Comparison of ENCODE assay signal across 8 mouse cellular contexts in genomic region chr4:62263133-62263844, GRCm38 (mm10). TPM values are rescaled to one million over a fixed set of nuclear protein-coding genes. Genes with fewer than 3 reads are reported as not detected.
DNase-seq lines count a peak whose midpoint lies in the region; ATAC-seq and TF ChIP-seq lines count a peak whose summit lies in the region.
"Had no signal": no experiment of that assay in that cellular context is flagged by ENCODE, and none has a peak within 500 bp of the region (broad histone marks: within the 10 kb centered on the region; RNA-seq: fewer than 3 reads in every experiment).

No protein-coding gene starts in this region.

- in situ Hi-C loops in CH12.LX (cut with MboI; ENCODE audit: low pct_ligation_motif_present, low pct_unique_long_range_greater_than_20kb, low sequenced_read_pairs) = no loop called here

- H3K79me2 ChIP-seq in CH12.LX (replicated peaks; ENCODE audit: control insufficient read depth, extremely low read depth, insufficient read depth, poor library complexity, severe bottlenecking) (no peaks in the 10 kb centered on the region), MEL (ENCODE audit: control insufficient read depth, insufficient read depth, low read length, poor library complexity) (no peaks in the 10 kb centered on the region)

- peak; percentile 89 for TF ChIP-seq RAD21 in CH12.LX (IDR thresholded peaks at IDR 0.05; ENCODE audit: low read depth, low read length)
- TF ChIP-seq RAD21 in MEL (IDR thresholded peaks at IDR 0.05; ENCODE audit: low read depth, low read length) = peak; percentile 51

- H3K27me3 ChIP-seq in kidney, adult 2 months (replicated peaks; ENCODE audit: control insufficient read depth, insufficient read depth, low read length) = no peaks in the 10 kb centered on the region
- H3K27me3 ChIP-seq in CH12.LX (replicated peaks) (no peaks in the 10 kb centered on the region), MEL (ENCODE audit: control insufficient read depth in 1 of 2, insufficient read depth in 2 of 2, low read length in 2 of 2) (no peaks in the 10 kb centered on the region)
- H3K27me3 ChIP-seq in kidney, postnatal 0 days (ENCODE audit: insufficient read depth, low read length) = no peaks in the 10 kb centered on the region
- H3K27me3 ChIP-seq in limb, embryonic 10.5 days (ENCODE audit: low read depth, poor library complexity, severe bottlenecking) = no peaks in the 10 kb centered on the region
- H3K27me3 ChIP-seq: liver, embryonic 13.5 days had no signal

- 19% methylated on average over 7 of the region's 7 CpGs for WGBS in kidney, adult 2 months
- WGBS in kidney, postnatal 0 days = 16% methylated on average over 7 of the region's 7 CpGs
- 49% methylated on average over 7 of the region's 7 CpGs for WGBS in limb, embryonic 10.5 days

- H3K9ac ChIP-seq in CH12.LX (ENCODE audit: insufficient read depth, low read depth) (no peak overlapping the region), MEL (ENCODE audit: control insufficient read depth, low read depth, low read length, poor library complexity, severe bottlenecking) (no peak overlapping the region)
- no peak overlapping the region for H3K9ac ChIP-seq in kidney, postnatal 0 days (ENCODE audit: low read depth, low read length)
- H3K9ac ChIP-seq: liver, embryonic 13.5 days had no signal

- no peak for TF ChIP-seq POLR2A in kidney, adult 2 months (IDR thresholded peaks at IDR 0.05; ENCODE audit: low read depth, low read length)
- TF ChIP-seq POLR2A in CH12.LX (IDR thresholded peaks at IDR 0.05; ENCODE audit: low read depth, low read length) (no peak), MEL (IDR thresholded peaks at IDR 0.05; ENCODE audit: control insufficient read depth in 1 of 2, insufficient read depth in 1 of 2, low read depth in 1 of 2, low read length in 2 of 2, poor library complexity in 1 of 2) (no peak)

- H3K4me2 ChIP-seq in CH12.LX (ENCODE audit: insufficient read depth, low read depth, poor library complexity, severe bottlenecking) = peak overlapping the region; percentile 16; the same call in 1 of the 2 replicates
- H3K4me2 ChIP-seq in kidney, postnatal 0 days (ENCODE audit: low read length) = no peak overlapping the region
- H3K4me2 ChIP-seq: liver, embryonic 13.5 days had no signal

- TF ChIP-seq EP300 in CH12.LX (IDR thresholded peaks at IDR 0.05; ENCODE audit: low read length) = no peak
- no peak for TF ChIP-seq EP300 in MEL (IDR thresholded peaks at IDR 0.05; ENCODE audit: low read depth in 1 of 2, low read length in 2 of 2)

- no peak overlapping the region for H3K27ac ChIP-seq in kidney, adult 2 months (ENCODE audit: insufficient read depth, low read depth, low read length)
- H3K27ac ChIP-seq in CH12.LX (ENCODE audit: insufficient read depth, low read depth) (no peak overlapping the region), MEL (ENCODE audit: control insufficient read depth, low read depth, low read length) (no peak overlapping the region)
- H3K27ac ChIP-seq in kidney, postnatal 0 days = no peak overlapping the region
- no peak overlapping the region for H3K27ac ChIP-seq in limb, embryonic 10.5 days
- H3K27ac ChIP-seq: liver, embryonic 13.5 days had no signal

- no peak overlapping the region for H3K4me3 ChIP-seq in kidney, adult 2 months (ENCODE audit: insufficient read depth, low read depth, low read length)
- H3K4me3 ChIP-seq in CH12.LX (replicated peaks in 1 of 3; ENCODE audit: low read depth in 2 of 3, low read length in 2 of 3, poor library complexity in 1 of 3) (no peak overlapping the region), MEL (ENCODE audit: control insufficient read depth in 1 of 2, insufficient read depth in 1 of 2, low read depth in 2 of 2, low read length in 2 of 2) (no peak overlapping the region)
- H3K4me3 ChIP-seq in kidney, postnatal 0 days (replicated peaks; ENCODE audit: low read depth, low read length) = no peak overlapping the region
- H3K4me3 ChIP-seq in limb, embryonic 10.5 days = no peak overlapping the region
- H3K4me3 ChIP-seq: liver, embryonic 13.5 days had no signal

- H3K9me3 ChIP-seq in CH12.LX (replicated peaks; ENCODE audit: low read length) (no peaks in the 10 kb centered on the region), MEL (replicated peaks; ENCODE audit: insufficient read depth, low read length) (no peaks in the 10 kb centered on the region)
- H3K9me3 ChIP-seq in kidney, postnatal 0 days (replicated peaks; ENCODE audit: low read length) = no peaks in the 10 kb centered on the region
- no peaks in the 10 kb centered on the region for H3K9me3 ChIP-seq in limb, embryonic 10.5 days (replicated peaks)
- H3K9me3 ChIP-seq: liver, embryonic 13.5 days had no signal

- peak; percentile 85 for ATAC-seq in kidney, postnatal 0 days (replicated peaks; ENCODE audit: low FRiP score, low read depth)

- peak; percentile 17 for DNase-seq in kidney, adult 2 months
- no peak for DNase-seq in kidney, adult 11 months
- DNase-seq in CH12.LX (ENCODE audit: extremely low read depth) = peak; percentile 51
- DNase-seq in MEL (ENCODE audit: low read depth, low spot score) = peak; percentile 10
- peak; percentile 92 for DNase-seq in kidney, postnatal 0 days (ENCODE audit: low spot score)
- no peak for DNase-seq in T-cell, adult 2 months (ENCODE audit: low spot score)
- DNase-seq in limb, embryonic 10.5 days (ENCODE audit: low spot score) = no peak
- DNase-seq: liver, embryonic 13.5 days had no signal

- no peaks in the 10 kb centered on the region for H3K36me3 ChIP-seq in kidney, adult 2 months (ENCODE audit: control insufficient read depth, insufficient read depth, low read length)
- H3K36me3 ChIP-seq in CH12.LX (replicated peaks in 1 of 2; ENCODE audit: control insufficient read depth in 1 of 2, insufficient read depth in 1 of 2, low read length in 1 of 2) (no peaks in the 10 kb centered on the region), MEL (ENCODE audit: control insufficient read depth in 1 of 2, insufficient read depth in 2 of 2, low read length in 2 of 2) (no peaks in the 10 kb centered on the region)
- H3K36me3 ChIP-seq in kidney, postnatal 0 days (ENCODE audit: insufficient read depth, low read length) = no peaks in the 10 kb centered on the region
- H3K36me3 ChIP-seq in limb, embryonic 10.5 days = no peaks in the 10 kb centered on the region
- H3K36me3 ChIP-seq: liver, embryonic 13.5 days had no signal

- peak; percentile 26; the same call in 1 of the 2 replicates for TF ChIP-seq CTCF in kidney, adult 2 months (conservative IDR thresholded peaks at IDR 0.05; ENCODE audit: insufficient read depth, insufficient read length, low read depth, low read length)
- TF ChIP-seq CTCF in CH12.LX (conservative IDR thresholded peaks at IDR 0.05 in 1 of 2, IDR thresholded peaks at IDR 0.05 in 1 of 2; ENCODE audit: low read depth in 2 of 2, low read length in 2 of 2) = peak; percentile 47 to 83; a peak in 3 of 4 replicates
- TF ChIP-seq CTCF in MEL (IDR thresholded peaks at IDR 0.05 in 2 of 3, conservative IDR thresholded peaks at IDR 0.05 in 1 of 3; ENCODE audit: control insufficient read depth in 1 of 3, insufficient read depth in 1 of 3, low read depth in 2 of 3, low read length in 3 of 3, poor library complexity in 1 of 3, severe bottlenecking in 1 of 3) = peak in 2 of 3 experiments; percentile 9 to 39; a peak in 3 of 6 replicates
- TF ChIP-seq CTCF in kidney, postnatal 0 days (IDR thresholded peaks at IDR 0.05; ENCODE audit: low read depth) = peak; percentile 71

- dilution Hi-C loops in CH12.LX (cut with MboI; ENCODE audit: extremely low pct_ligation_motif_present, extremely low pct_unique_long_range_greater_than_20kb, low sequenced_read_pairs) = no loop called here

- no peaks in the 10 kb centered on the region for H3K4me1 ChIP-seq in kidney, adult 2 months (ENCODE audit: control insufficient read depth, insufficient read depth, low read length)
- H3K4me1 ChIP-seq in CH12.LX (ENCODE audit: control insufficient read depth in 1 of 2, insufficient read depth in 2 of 2) (peaks cover 5 to 58% of the 10 kb centered on the region in 2 experiments), MEL (ENCODE audit: control insufficient read depth in 1 of 2, insufficient read depth in 2 of 2, low read length in 2 of 2) (no peaks in the 10 kb centered on the region)
- no peaks in the 10 kb centered on the region for H3K4me1 ChIP-seq in kidney, postnatal 0 days (replicated peaks; ENCODE audit: insufficient read depth, low read length)
- no peaks in the 10 kb centered on the region for H3K4me1 ChIP-seq in limb, embryonic 10.5 days
- H3K4me1 ChIP-seq: liver, embryonic 13.5 days had no signal

TF ChIP-seq in CH12.LX, 34 proteins besides CTCF, POLR2A, EP300 and RAD21 (continues in another document):
- TF ChIP-seq PAX5 (IDR thresholded peaks at IDR 0.05; ENCODE audit: low read length) = no peak
- TF ChIP-seq ZC3H11A (IDR thresholded peaks at IDR 0.05; ENCODE audit: low read depth, low read length) = no peak
- TF ChIP-seq ETS1 (conservative IDR thresholded peaks at IDR 0.05; ENCODE audit: low read depth, low read length) = no peak
- TF ChIP-seq MAFK (IDR thresholded peaks at IDR 0.05; ENCODE audit: insufficient replicate concordance, low read length) = no peak

TF ChIP-seq in MEL, 35 proteins besides CTCF, POLR2A, EP300 and RAD21:
- peak; percentile 78 for TF ChIP-seq ZNF384 (IDR thresholded peaks at IDR 0.05; ENCODE audit: low read depth, low read length)
- no peak for TF ChIP-seq JUND (IDR thresholded peaks at IDR 0.05; ENCODE audit: low read depth, low read length)
- TF ChIP-seq BHLHE40 (IDR thresholded peaks at IDR 0.05; ENCODE audit: borderline replicate concordance, low read depth, low read length) = no peak
- 0 out of 2 replicates have a peak, but pooled peaks have one; percentile 15 for TF ChIP-seq SMC3 (IDR thresholded peaks at IDR 0.05; ENCODE audit: low read depth, low read length)

RNA-seq across cellular contexts. Expression of gene Slc31a2, which starts 0.9 kb away (rescaled TPM):
- 26.6 and 33.0 TPM in 2 replicates for polyA plus RNA-seq in kidney, adult 2 months (2012; rRNA removed)
- total RNA-seq in CH12.LX (2012; rRNA removed) = 8.4 and 8.6 TPM in 2 replicates
- 6.9 and 7.2 TPM in 2 replicates for total RNA-seq in CH12.LX (2014; rRNA removed)
- 5.9 and 6.2 TPM in 2 replicates for polyA plus RNA-seq in CH12.LX (2012; ENCODE audit: insufficient read length, low read depth)
- 0.08 TPM in 1 of 2 replicates, not detected in the other for total RNA-seq in MEL (2012; rRNA removed)
- polyA plus RNA-seq in MEL (2012; ENCODE audit: insufficient read depth in 1 of 2, insufficient read length in 2 of 2, low read depth in 1 of 2, low replicate concordance in 2 of 2, missing spikeins in 1 of 2) = under 1 TPM in 1 of 2 experiments, not detected in 1; 0.25 TPM
- polyA plus RNA-seq in kidney, postnatal 0 days (2015; fragmentation: Nextera tagmentation; extraction: Ambion mirVana) = 18.1 and 19.3 TPM in 2 replicates
- 10.8 and 11.0 TPM in 2 replicates for polyA plus RNA-seq in limb, embryonic 10.5 days (2016; fragmentation: Nextera tagmentation; extraction: Ambion mirVana)

RNA-seq across cellular contexts. Expression of gene Zfp37, which starts 32.4 kb away (rescaled TPM):
- 0.26 and 0.50 TPM in 2 replicates for polyA plus RNA-seq in kidney, adult 2 months (2012; rRNA removed)
- not detected in 2 replicates for total RNA-seq in CH12.LX (2012; rRNA removed)
- total RNA-seq in CH12.LX (2014; rRNA removed) = not detected in 2 replicates
- polyA plus RNA-seq in CH12.LX (2012; ENCODE audit: insufficient read length, low read depth) = not detected in 2 replicates
- total RNA-seq in MEL (2012; rRNA removed) = not detected in 2 replicates
- not detected for polyA plus RNA-seq in MEL (2012; ENCODE audit: insufficient read depth in 1 of 2, insufficient read length in 2 of 2, low read depth in 1 of 2, low replicate concordance in 2 of 2, missing spikeins in 1 of 2)
- polyA plus RNA-seq in kidney, postnatal 0 days (2015; fragmentation: Nextera tagmentation; extraction: Ambion mirVana) = 6.6 and 7.0 TPM in 2 replicates
- 14.9 and 19.4 TPM in 2 replicates for polyA plus RNA-seq in limb, embryonic 10.5 days (2016; fragmentation: Nextera tagmentation; extraction: Ambion mirVana)

Comparison
In these comparisons a context has a peak if more than half of its experiments do, and no peak if none do; other contexts are left out.
1. DNase-seq: peak in kidney, adult 2 months (single experiment), CH12.LX (single experiment), MEL (single experiment) and kidney, postnatal 0 days (single experiment); none in kidney, adult 11 months (single experiment), T-cell, adult 2 months (single experiment) and limb, embryonic 10.5 days (single experiment).
2. Peak in every context shown above with its lines, with median percentiles within 50 percentile points of each other: CTCF ChIP-seq.